In the genomic region with DNA sequence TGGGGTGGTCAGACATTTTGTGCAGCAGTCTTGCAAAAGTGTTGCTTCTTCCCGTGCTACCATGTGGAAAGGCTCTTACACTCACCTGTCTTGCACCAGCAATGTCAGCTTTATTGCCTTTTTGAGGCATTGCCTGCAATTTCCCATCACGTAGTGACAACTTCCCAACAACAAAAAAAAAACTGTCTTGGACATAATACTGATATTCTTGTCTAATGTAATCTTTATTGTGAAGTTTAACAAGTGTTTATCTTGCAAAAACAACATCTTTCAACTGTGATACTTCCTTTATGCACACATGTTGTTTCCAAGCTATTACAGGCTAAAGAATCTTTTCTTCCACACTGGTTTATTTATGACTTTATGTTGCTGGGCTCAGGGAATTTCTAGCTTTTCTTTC, we compare ENCODE assay signal across 23 mouse cellular contexts. TPM values are rescaled to one million over a fixed set of nuclear protein-coding genes. Genes with fewer than 3 reads are reported as not detected.
A peak's percentile ranks its signal among the peaks of the same experiment; 100 is the strongest.
DNase-seq lines count a peak whose midpoint lies in the region; ATAC-seq and TF ChIP-seq lines count a peak whose summit lies in the region.
"Had no signal": no experiment of that assay in that cellular context is flagged by ENCODE, and none has a peak within 500 bp of the region (broad histone marks: within the 10 kb centered on the region; RNA-seq: fewer than 3 reads in every experiment).

No protein-coding gene starts in this region.

- peaks cover 65% of the 10 kb centered on the region for H3K79me2 ChIP-seq in MEL (ENCODE audit: control insufficient read depth, insufficient read depth, low read length, poor library complexity)

- TF ChIP-seq CTCF in MEL (IDR thresholded peaks at IDR 0.05 in 2 of 3, conservative IDR thresholded peaks at IDR 0.05 in 1 of 3; ENCODE audit: control insufficient read depth in 1 of 3, insufficient read depth in 1 of 3, low read depth in 2 of 3, low read length in 3 of 3, poor library complexity in 1 of 3, severe bottlenecking in 1 of 3), result no peak

- H3K27me3 ChIP-seq in MEL (ENCODE audit: control insufficient read depth in 1 of 2, insufficient read depth in 2 of 2, low read length in 2 of 2), result no peaks in the 10 kb centered on the region
- H3K27me3 ChIP-seq in kidney, embryonic 14.5 days (ENCODE audit: control insufficient read depth, insufficient read depth, low read length), result no peaks in the 10 kb centered on the region
- H3K27me3 ChIP-seq in embryonic facial prominence, embryonic 10.5 days (replicated peaks; ENCODE audit: low read depth, poor library complexity, severe bottlenecking), result no peaks in the 10 kb centered on the region
- H3K27me3 ChIP-seq: embryonic facial prominence, embryonic 13.5 days; forebrain, embryonic 13.5 days; hindbrain, embryonic 12.5 days; hindbrain, embryonic 15.5 days; Patski had no signal

- peak; percentile 58 to 66 for TF ChIP-seq EP300 in MEL (IDR thresholded peaks at IDR 0.05; ENCODE audit: low read depth in 1 of 2, low read length in 2 of 2)

- TF ChIP-seq POLR2A in MEL (IDR thresholded peaks at IDR 0.05; ENCODE audit: control insufficient read depth in 1 of 2, insufficient read depth in 1 of 2, low read depth in 1 of 2, low read length in 2 of 2, poor library complexity in 1 of 2), result no peak

- 41% methylated on average over 2 of the region's 2 CpGs for WGBS in kidney, embryonic 14.5 days
- 71% methylated on average over 2 of the region's 2 CpGs for WGBS in embryonic facial prominence, embryonic 10.5 days

- DNase-seq in A20 (ENCODE audit: low read depth, low spot score), result peak; percentile 75
- DNase-seq in MEL (ENCODE audit: low read depth, low spot score), result peak; percentile 26
- peak; percentile 30 for DNase-seq in naive thymus-derived CD4-positive, alpha-beta T cell, adult 2 months (ENCODE audit: low read depth)
- DNase-seq in embryonic facial prominence, embryonic 10.5 days (ENCODE audit: low spot score), result no peak
- DNase-seq in adrenal gland, adult 2 months, result no peak
- DNase-seq: adrenal gland, postnatal 14 days; B cell, adult 2 months; cerebellum, adult 11-12 months; cerebellum, adult 8-10 months; cerebellum, postnatal 10 days; gastrocnemius, adult 2 months; gastrocnemius, postnatal 14 days; heart, adult 11 months had no signal

- no peak overlapping the region for H3K9ac ChIP-seq in MEL (ENCODE audit: control insufficient read depth, low read depth, low read length, poor library complexity, severe bottlenecking)
- H3K9ac ChIP-seq in kidney, embryonic 14.5 days (ENCODE audit: low read depth, low read length), result no peak overlapping the region
- H3K9ac ChIP-seq: embryonic facial prominence, embryonic 13.5 days; forebrain, embryonic 13.5 days; hindbrain, embryonic 12.5 days; hindbrain, embryonic 15.5 days had no signal

- H3K27ac ChIP-seq in MEL (ENCODE audit: control insufficient read depth, low read depth, low read length), result no peak overlapping the region
- no peak overlapping the region for H3K27ac ChIP-seq in kidney, embryonic 14.5 days (ENCODE audit: low read depth, low read length)
- H3K27ac ChIP-seq in embryonic facial prominence, embryonic 10.5 days (replicated peaks), result no peak overlapping the region
- H3K27ac ChIP-seq: embryonic facial prominence, embryonic 13.5 days; forebrain, embryonic 13.5 days; gastrocnemius, adult 2 months; hindbrain, embryonic 12.5 days; hindbrain, embryonic 15.5 days had no signal

- H3K4me3 ChIP-seq in MEL (ENCODE audit: control insufficient read depth in 1 of 2, insufficient read depth in 1 of 2, low read depth in 2 of 2, low read length in 2 of 2), result no peak overlapping the region
- no peak overlapping the region for H3K4me3 ChIP-seq in kidney, embryonic 14.5 days (ENCODE audit: low read length)
- no peak overlapping the region for H3K4me3 ChIP-seq in embryonic facial prominence, embryonic 10.5 days
- H3K4me3 ChIP-seq: embryonic facial prominence, embryonic 13.5 days; erythroblast, embryonic 14.5 days; forebrain, embryonic 13.5 days; gastrocnemius, adult 2 months; hindbrain, embryonic 12.5 days; hindbrain, embryonic 15.5 days had no signal

- no peaks in the 10 kb centered on the region for H3K9me3 ChIP-seq in MEL (replicated peaks; ENCODE audit: insufficient read depth, low read length)
- no peaks in the 10 kb centered on the region for H3K9me3 ChIP-seq in kidney, embryonic 14.5 days (ENCODE audit: control insufficient read depth, low read length)
- H3K9me3 ChIP-seq in embryonic facial prominence, embryonic 10.5 days, result no peaks in the 10 kb centered on the region
- H3K9me3 ChIP-seq: embryonic facial prominence, embryonic 13.5 days; forebrain, embryonic 13.5 days; hindbrain, embryonic 12.5 days; hindbrain, embryonic 15.5 days had no signal

- peak; percentile 31 for ATAC-seq in megakaryocyte, adult 5-6 weeks (ENCODE audit: poor library complexity, severe bottlenecking)
- ATAC-seq in kidney, embryonic 14.5 days (ENCODE audit: low FRiP score, low TSS enrichment), result no peak
- ATAC-seq: forebrain, embryonic 13.5 days; forebrain, embryonic 16.5 days; Patski had no signal

- peaks cover 26 to 62% of the 10 kb centered on the region in 2 experiments for H3K4me1 ChIP-seq in MEL (ENCODE audit: control insufficient read depth in 1 of 2, insufficient read depth in 2 of 2, low read length in 2 of 2)
- H3K4me1 ChIP-seq in kidney, embryonic 14.5 days (ENCODE audit: control insufficient read depth, insufficient read depth, low read length), result no peaks in the 10 kb centered on the region
- H3K4me1 ChIP-seq in embryonic facial prominence, embryonic 10.5 days, result no peaks in the 10 kb centered on the region
- H3K4me1 ChIP-seq: embryonic facial prominence, embryonic 13.5 days; forebrain, embryonic 13.5 days; hindbrain, embryonic 12.5 days; hindbrain, embryonic 15.5 days had no signal

- peaks cover 15 to 62% of the 10 kb centered on the region in 2 experiments for H3K36me3 ChIP-seq in MEL (ENCODE audit: control insufficient read depth in 1 of 2, insufficient read depth in 2 of 2, low read length in 2 of 2)
- H3K36me3 ChIP-seq in kidney, embryonic 14.5 days (ENCODE audit: control insufficient read depth, insufficient read depth, low read length), result no peaks in the 10 kb centered on the region
- H3K36me3 ChIP-seq in embryonic facial prominence, embryonic 10.5 days (replicated peaks), result no peaks in the 10 kb centered on the region
- H3K36me3 ChIP-seq: embryonic facial prominence, embryonic 13.5 days; hindbrain, embryonic 12.5 days; hindbrain, embryonic 15.5 days had no signal

- H3K4me2 ChIP-seq in kidney, embryonic 14.5 days (replicated peaks; ENCODE audit: low read depth, low read length), result no peak overlapping the region
- H3K4me2 ChIP-seq: embryonic facial prominence, embryonic 13.5 days; forebrain, embryonic 13.5 days; heart, embryonic 11.5 days; hindbrain, embryonic 12.5 days; hindbrain, embryonic 15.5 days had no signal

- no peak for TF ChIP-seq RAD21 in MEL (IDR thresholded peaks at IDR 0.05; ENCODE audit: low read depth, low read length)

TF ChIP-seq in MEL, 35 proteins besides CTCF, POLR2A, EP300 and RAD21:
- TF ChIP-seq GABPA (IDR thresholded peaks at IDR 0.05; ENCODE audit: low read depth, low read length), result no peak
- peak; percentile 42; the same call in 1 of the 2 replicates for TF ChIP-seq GATA1 (IDR thresholded peaks at IDR 0.05; ENCODE audit: low read depth, low read length)
- peak; percentile 64 for TF ChIP-seq ETS1 (IDR thresholded peaks at IDR 0.05; ENCODE audit: low read depth, low read length)
- TF ChIP-seq ZNF384 (IDR thresholded peaks at IDR 0.05; ENCODE audit: low read depth, low read length), result peak; percentile 81
- TF ChIP-seq MXI1 (IDR thresholded peaks at IDR 0.05; ENCODE audit: low read depth, low read length), result peak; percentile 55; the same call in 1 of the 2 replicates
- 0 out of 2 replicates have a peak, but pooled peaks have one; percentile 22 for TF ChIP-seq CHD1 (IDR thresholded peaks at IDR 0.05; ENCODE audit: low read depth, low read length)
- TF ChIP-seq HCFC1 (IDR thresholded peaks at IDR 0.05; ENCODE audit: low read depth, low read length), result no peak
- peak; percentile 55; the same call in 1 of the 2 replicates for TF ChIP-seq TCF12 (IDR thresholded peaks at IDR 0.05; ENCODE audit: low read depth, low read length)
- peak; percentile 53; the same call in 1 of the 2 replicates for TF ChIP-seq SIN3A (IDR thresholded peaks at IDR 0.05; ENCODE audit: low read length)
- peak; percentile 58; the same call in 1 of the 2 replicates for TF ChIP-seq RCOR1 (IDR thresholded peaks at IDR 0.05; ENCODE audit: low read depth, low read length)

RNA-seq across cellular contexts. Expression of gene Mbnl1, which starts 5.8 kb away (rescaled TPM):
- 323 and 341 TPM in 2 replicates for total RNA-seq in MEL (2012; rRNA removed)
- polyA plus RNA-seq in MEL (2012; ENCODE audit: insufficient read depth in 1 of 2, insufficient read length in 2 of 2, low read depth in 1 of 2, low replicate concordance in 2 of 2, missing spikeins in 1 of 2), result 100 to 1,000 TPM; 250 to 371 TPM
- 716 and 772 TPM in 2 replicates for total RNA-seq in megakaryocyte, adult 5-6 weeks (2015)
- 1,073 and 1,122 TPM in 2 replicates for total RNA-seq in megakaryocyte, adult 5-6 weeks (2017)
- 79.6 and 117 TPM in 2 replicates for polyA plus RNA-seq in kidney, embryonic 14.5 days (2014; fragmentation: Nextera tagmentation; extraction: Ambion mirVana)
- 52.2 and 55.0 TPM in 2 replicates for polyA plus RNA-seq in embryonic facial prominence, embryonic 10.5 days (2016; fragmentation: Nextera tagmentation; extraction: Ambion mirVana)
- total RNA-seq in adrenal gland, adult 2 months (2021), result 100 to 1,000 TPM; 563 to 574 TPM
- polyA plus RNA-seq in adrenal gland, adult 2 months (2012; rRNA removed), result 174 and 252 TPM in 2 replicates

Comparison
In these comparisons a context has a peak if more than half of its experiments do, and no peak if none do; other contexts are left out.
1. DNase-seq: peak in A20 (single experiment), MEL (single experiment) and naive thymus-derived CD4-positive, alpha-beta T cell, adult 2 months (single experiment); none in embryonic facial prominence, embryonic 10.5 days (single experiment) and adrenal gland, adult 2 months (single experiment).